Mouse (Mus musculus) erythroblast, embryonic 14.5 days (primary cell): ENCODE results near the gene Icam5.

ENCODE experiments used
- GATA1 ChIP-seq: IDR thresholded peaks from 2 replicates; pipeline ENCODE4 v1.6.1; 2012; ENCODE audit warnings: low read length, inconsistent platforms, mixed read lengths
- TAL1 ChIP-seq: IDR thresholded peaks from 3 replicates; pipeline ENCODE4 v1.6.1; 2012; ENCODE audit warnings: low read length, inconsistent platforms, mixed read lengths

DNA sequence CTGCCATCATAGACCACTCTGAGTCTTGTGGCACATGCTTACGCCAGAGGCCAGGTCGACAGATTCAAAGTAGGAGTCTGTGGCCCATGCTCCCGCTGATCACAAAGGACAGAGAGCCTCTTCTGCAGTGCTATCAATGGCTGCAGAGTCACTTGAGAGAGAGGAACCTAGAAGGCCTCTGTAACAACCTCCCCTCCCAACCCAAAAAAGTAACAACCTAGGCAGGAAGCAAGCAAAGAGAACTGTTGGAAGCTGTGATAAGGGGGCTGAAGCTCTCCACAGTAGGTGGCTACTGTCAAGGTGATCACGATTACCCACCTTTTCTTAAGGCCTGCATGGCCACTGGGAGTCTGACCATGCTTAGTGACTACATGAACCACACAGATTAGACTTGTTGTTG, 11.7 kb downstream of the Icam5 start:
- TF ChIP-seq GATA1, result no peak
- no peak for TF ChIP-seq TAL1
